Mouse (Mus musculus) erythroblast, embryonic 14.5 days (primary cell): ENCODE data around the gene Ppfia3.

ENCODE experiments used
- GATA1 ChIP-seq: IDR thresholded peaks from 2 replicates; pipeline ENCODE4 v1.6.1; 2012; ENCODE audit warnings: low read length, inconsistent platforms, mixed read lengths
- TAL1 ChIP-seq: IDR thresholded peaks from 3 replicates; pipeline ENCODE4 v1.6.1; 2012; ENCODE audit warnings: low read length, inconsistent platforms, mixed read lengths

- no peak for TF ChIP-seq TAL1
- TF ChIP-seq GATA1, result no peak
These were observed 30.5 kb downstream of the Ppfia3 start for GRCm38 (mm10) chr7:45336319-45336718.
